ENCODE assay signal across 9 mouse cellular contexts in genomic region chr10:125390011-125390410, GRCm38 (mm10). TPM values are rescaled to one million over a fixed set of nuclear protein-coding genes. Genes with fewer than 3 reads are reported as not detected.
A peak's percentile ranks its signal among the peaks of the same experiment; 100 is the strongest.
DNase-seq lines count a peak whose midpoint lies in the region; ATAC-seq and TF ChIP-seq lines count a peak whose summit lies in the region.
"Had no signal": no experiment of that assay in that cellular context is flagged by ENCODE, and none has a peak within 500 bp of the region (broad histone marks: within the 10 kb centered on the region; RNA-seq: fewer than 3 reads in every experiment).

No protein-coding gene starts in this region.

- no peak overlapping the region for H3K27ac ChIP-seq in lung, embryonic 14.5 days (ENCODE audit: low read depth)
- H3K27ac ChIP-seq in forebrain, embryonic 14.5 days (ENCODE audit: low read depth, low read length): no peak overlapping the region
- H3K27ac ChIP-seq in limb, embryonic 15.5 days: no peak overlapping the region

- no peak for TF ChIP-seq CTCF in lung, embryonic 14.5 days (IDR thresholded peaks at IDR 0.05; ENCODE audit: low read depth)

- ATAC-seq in lung, embryonic 14.5 days (ENCODE audit: insufficient read depth): no peak
- no peak for ATAC-seq in forebrain, embryonic 14.5 days
- ATAC-seq in limb, embryonic 15.5 days (ENCODE audit: insufficient number of reproducible peaks, low FRiP score, low TSS enrichment, low read depth): no peak
- peak; percentile 66 for ATAC-seq in neutrophil, adult 5-6 weeks (ENCODE audit: extremely low read depth, insufficient number of reproducible peaks, low FRiP score, poor library complexity, severe bottlenecking)
- ATAC-seq in activated CD4-positive, CD25-positive, alpha-beta regulatory T cell, adult 4 months: no peak

- H3K4me2 ChIP-seq in lung, embryonic 14.5 days: peak overlapping the region; percentile 85
- peak overlapping the region; percentile 72 for H3K4me2 ChIP-seq in forebrain, embryonic 14.5 days (ENCODE audit: low read length)
- H3K4me2 ChIP-seq in limb, embryonic 15.5 days: peak overlapping the region; percentile 87; the same call in 1 of the 2 replicates

- peak overlapping the region; percentile 66 for H3K4me3 ChIP-seq in lung, embryonic 14.5 days (ENCODE audit: low read depth, low read length)
- H3K4me3 ChIP-seq in forebrain, embryonic 14.5 days (ENCODE audit: low read depth, low read length): peak overlapping the region; percentile 70; the same call in 1 of the 2 replicates
- peak overlapping the region; percentile 73; the same call in 1 of the 2 replicates for H3K4me3 ChIP-seq in limb, embryonic 15.5 days
- H3K4me3 ChIP-seq: myocyte had no signal

- H3K9ac ChIP-seq in lung, embryonic 14.5 days: peak overlapping the region; percentile 65; the same call in 1 of the 2 replicates
- H3K9ac ChIP-seq in forebrain, embryonic 14.5 days (ENCODE audit: low read length): peak overlapping the region; percentile 83; the same call in 1 of the 2 replicates
- no peak overlapping the region for H3K9ac ChIP-seq in limb, embryonic 15.5 days

- no peaks in the 10 kb centered on the region for H3K4me1 ChIP-seq in lung, embryonic 14.5 days (ENCODE audit: insufficient read depth)
- H3K4me1 ChIP-seq in forebrain, embryonic 14.5 days (ENCODE audit: control insufficient read depth, insufficient read depth, low read length): peaks cover 10% of the 10 kb centered on the region; the same call in 1 of the 2 replicates
- H3K4me1 ChIP-seq in limb, embryonic 15.5 days: peaks cover 9% of the 10 kb centered on the region

- H3K9me3 ChIP-seq in lung, embryonic 14.5 days (ENCODE audit: low read depth, low read length): no peaks in the 10 kb centered on the region
- no peaks in the 10 kb centered on the region for H3K9me3 ChIP-seq in forebrain, embryonic 14.5 days (replicated peaks; ENCODE audit: control insufficient read depth, low read length)
- no peaks in the 10 kb centered on the region for H3K9me3 ChIP-seq in limb, embryonic 15.5 days

- H3K27me3 ChIP-seq in lung, embryonic 14.5 days (ENCODE audit: insufficient read depth, low read length): no peaks in the 10 kb centered on the region
- H3K27me3 ChIP-seq in forebrain, embryonic 14.5 days (replicated peaks; ENCODE audit: control insufficient read depth, insufficient read depth, low read length): no peaks in the 10 kb centered on the region
- no peaks in the 10 kb centered on the region for H3K27me3 ChIP-seq in limb, embryonic 15.5 days

- 66% methylated on average over 6 of the region's 6 CpGs for WGBS in lung, embryonic 14.5 days
- WGBS in forebrain, embryonic 14.5 days: 83% methylated on average over 6 of the region's 6 CpGs
- 81% methylated on average over 6 of the region's 6 CpGs for WGBS in limb, embryonic 15.5 days

- no peaks in the 10 kb centered on the region for H3K36me3 ChIP-seq in lung, embryonic 14.5 days (ENCODE audit: insufficient read depth)
- no peaks in the 10 kb centered on the region for H3K36me3 ChIP-seq in forebrain, embryonic 14.5 days (ENCODE audit: control insufficient read depth, insufficient read depth, low read length)
- no peaks in the 10 kb centered on the region for H3K36me3 ChIP-seq in limb, embryonic 15.5 days

- no peak for DNase-seq in lung, embryonic 14.5 days
- DNase-seq in lung, postnatal 4 days: no peak
- no peak for DNase-seq in forebrain, embryonic 14.5 days (ENCODE audit: low spot score)
- no peak for DNase-seq in embryo, embryonic 10.5 days (ENCODE audit: low spot score)
- DNase-seq in embryo, embryonic 9.5 days (ENCODE audit: extremely low spot score): no peak

RNA-seq across cellular contexts. Expression of gene Slc16a7, which starts 0.7 kb away (rescaled TPM):
- polyA plus RNA-seq in lung, embryonic 14.5 days (2014; fragmentation: Nextera tagmentation; extraction: Ambion mirVana): 5.4 and 7.1 TPM in 2 replicates
- polyA plus RNA-seq in forebrain, embryonic 14.5 days (2014; fragmentation: Nextera tagmentation; extraction: Ambion mirVana): 4.2 and 7.6 TPM in 2 replicates
- 3.4 and 3.7 TPM in 2 replicates for polyA plus RNA-seq in limb, embryonic 15.5 days (2015; fragmentation: Nextera tagmentation; extraction: Ambion mirVana)
- 12.9 and 14.1 TPM in 2 replicates for total RNA-seq in neutrophil, adult 5-6 weeks (2017)
- under 1 TPM in 1 of 2 experiments, not detected in 1; 0.06 TPM for polyA plus RNA-seq in activated CD4-positive, CD25-positive, alpha-beta regulatory T cell, adult 4 months (2017; shearing (Covaris generic))
- polyA plus RNA-seq: myocyte had no signal
